Mouse (Mus musculus): ENCODE results near the gene Sohlh1.

GRCm38 (mm10) chr2:25879061-25879460, 32.0 kb upstream of the Sohlh1 start:
- TF ChIP-seq GATA1 (IDR thresholded peaks at IDR 0.05; ENCODE audit: borderline replicate concordance, low read length) (no peak), FLI1 (IDR thresholded peaks at IDR 0.05; ENCODE audit: low read length) (no peak)

All from megakaryocyte, embryonic 14.5 days (primary cell).